Mouse (Mus musculus) CH12.LX (cell line): Measurements from ENCODE around the gene Rsph9. TPM values are rescaled to one million over a fixed set of nuclear protein-coding genes. Genes with fewer than 3 reads are reported as not detected.
A peak's percentile ranks its signal among the peaks of the same experiment; 100 is the strongest.

Source experiments
- DNase-seq: peaks from one replicate; pipeline ENCODE4 v3.0.0-alpha.2; 2013; ENCODE audit errors: extremely low read depth
- H3K27ac ChIP-seq: 2 replicates; pipeline ENCODE4 v1.5.1; 2012; ENCODE audit warnings: low read depth, mild to moderate bottlenecking, control low read depth, moderate library complexity; ENCODE audit not compliant: insufficient read depth
- H3K27me3 ChIP-seq: replicated peaks from 2 replicates; pipeline ENCODE3; 2012; ENCODE audit warnings: inconsistent platforms
- H3K36me3 ChIP-seq, 2 experiments: replicated peaks in 1 of 2; 2 replicates each; pipeline versions ENCODE3 to v1.6.1; 2012; ENCODE audit warnings: inconsistent platforms in 1 of 2, low read length in 1 of 2, mild to moderate bottlenecking in 1 of 2, mixed read lengths in 1 of 2, moderate library complexity in 1 of 2; ENCODE audit not compliant: control insufficient read depth in 1 of 2, insufficient read depth in 1 of 2
- H3K4me1 ChIP-seq, 2 experiments: 2 replicates each; pipeline ENCODE4 v1.6.1; 2012; ENCODE audit warnings: inconsistent platforms in 1 of 2, moderate library complexity in 1 of 2; ENCODE audit not compliant: insufficient read depth in 2 of 2, control insufficient read depth in 1 of 2
- H3K4me2 ChIP-seq: 2 replicates; pipeline ENCODE4 v1.6.1; 2012; ENCODE audit warnings: low read depth, mild to moderate bottlenecking, control low read depth; ENCODE audit not compliant: poor library complexity, insufficient read depth, severe bottlenecking
- H3K4me3 ChIP-seq, 3 experiments: fragments of 150-350 bp in 1 of 3; sonication (generic) in 1 of 3; replicated peaks in 1 of 3; 2 replicates each; pipeline versions ENCODE3 to v1.5.1; 2011 to 2012; ENCODE audit warnings: low read depth in 2 of 3, low read length in 2 of 3, mild to moderate bottlenecking in 2 of 3, moderate library complexity in 2 of 3, control low read depth in 1 of 3, improper control_type of control experiment in 1 of 3, inconsistent platforms in 1 of 3, mixed read lengths in 1 of 3; ENCODE audit not compliant: poor library complexity in 1 of 3
- H3K79me2 ChIP-seq: replicated peaks from 2 replicates; pipeline ENCODE4 v1.6.1; 2012; ENCODE audit warnings: mild to moderate bottlenecking, moderate library complexity; ENCODE audit not compliant: control insufficient read depth, poor library complexity, insufficient read depth, severe bottlenecking; ENCODE audit errors: extremely low read depth
- H3K9ac ChIP-seq: 2 replicates; pipeline ENCODE4 v1.6.1; 2012; ENCODE audit warnings: low read depth, mild to moderate bottlenecking, control low read depth, moderate library complexity; ENCODE audit not compliant: insufficient read depth
- H3K9me3 ChIP-seq: replicated peaks from 2 replicates; pipeline ENCODE3; 2012; ENCODE audit warnings: low read length, inconsistent platforms, mixed read lengths
- BHLHE40 ChIP-seq: IDR thresholded peaks from 2 replicates; pipeline ENCODE4 v1.6.1; 2011; ENCODE audit warnings: mild to moderate bottlenecking, low read depth, low read length, improper control_type of control experiment
- CHD1 ChIP-seq: IDR thresholded peaks from 2 replicates; pipeline ENCODE4 v1.6.1; 2012; ENCODE audit warnings: low read depth, low read length, improper control_type of control experiment, inconsistent platforms
- CHD2 ChIP-seq: IDR thresholded peaks from 2 replicates; pipeline ENCODE4 v1.6.1; 2011; ENCODE audit warnings: low read length, improper control_type of control experiment
- CTCF ChIP-seq, 2 experiments: IDR thresholded peaks in 1 of 2; conservative IDR thresholded peaks in 1 of 2; 2 replicates each; pipeline ENCODE4 v1.5.1; 2011 to 2012; ENCODE audit warnings: low read depth in 2 of 2, low read length in 2 of 2, improper control_type of control experiment in 1 of 2, inconsistent platforms in 1 of 2, mild to moderate bottlenecking in 1 of 2, moderate library complexity in 1 of 2
- E2F4 ChIP-seq: IDR thresholded peaks from 2 replicates; pipeline ENCODE4 v1.6.1; 2011; ENCODE audit warnings: low read depth, low read length, improper control_type of control experiment; ENCODE audit not compliant: insufficient replicate concordance
- ETS1 ChIP-seq: conservative IDR thresholded peaks from 2 replicates; pipeline ENCODE4 v1.6.1; 2012; ENCODE audit warnings: low read depth, mild to moderate bottlenecking, inconsistent platforms, low read length, improper control_type of control experiment, moderate library complexity
- IRF4 ChIP-seq: IDR thresholded peaks from 2 replicates; pipeline ENCODE4 v1.6.1; 2014; ENCODE audit warnings: low read depth, mild to moderate bottlenecking, inconsistent platforms, low read length, improper control_type of control experiment
- JUN ChIP-seq: IDR thresholded peaks from 2 replicates; pipeline ENCODE4 v1.6.1; 2011; ENCODE audit warnings: low read depth, mild to moderate bottlenecking, low read length, improper control_type of control experiment, moderate library complexity; ENCODE audit not compliant: insufficient read depth
- JUND ChIP-seq: conservative IDR thresholded peaks from 2 replicates; pipeline ENCODE4 v1.6.1; 2011; ENCODE audit warnings: low read depth, low read length, improper control_type of control experiment
- MAFK ChIP-seq: IDR thresholded peaks from 2 replicates; pipeline ENCODE4 v1.6.1; 2011; ENCODE audit warnings: low read length, improper control_type of control experiment; ENCODE audit not compliant: insufficient replicate concordance
- MAZ ChIP-seq: IDR thresholded peaks from 2 replicates; pipeline ENCODE4 v1.6.1; 2012; ENCODE audit warnings: low read depth, mild to moderate bottlenecking, inconsistent platforms, low read length, improper control_type of control experiment, moderate library complexity
- MEF2A ChIP-seq: IDR thresholded peaks from 2 replicates; pipeline ENCODE4 v1.6.1; 2014; ENCODE audit warnings: low read depth, mild to moderate bottlenecking, inconsistent platforms, low read length, improper control_type of control experiment, borderline replicate concordance
- MXI1 ChIP-seq: IDR thresholded peaks from 2 replicates; pipeline ENCODE4 v1.6.1; 2011; ENCODE audit warnings: mild to moderate bottlenecking, low read depth, low read length, improper control_type of control experiment
- MYC ChIP-seq: IDR thresholded peaks from 2 replicates; pipeline ENCODE4 v1.6.1; 2011; ENCODE audit warnings: low read depth, mild to moderate bottlenecking, improper control_type of control experiment, low read length
- NELFE ChIP-seq: IDR thresholded peaks from 2 replicates; pipeline ENCODE4 v1.6.1; 2011; ENCODE audit warnings: low read depth, low read length, improper control_type of control experiment
- NRF1 ChIP-seq: IDR thresholded peaks from 2 replicates; pipeline ENCODE4 v1.6.1; 2014; ENCODE audit warnings: low read depth, mild to moderate bottlenecking, inconsistent platforms, low read length, improper control_type of control experiment, moderate library complexity
- PAX5 ChIP-seq: IDR thresholded peaks from 2 replicates; pipeline ENCODE4 v1.6.1; 2012; ENCODE audit warnings: low read length, inconsistent platforms, mixed read lengths
- POLR2A ChIP-seq: IDR thresholded peaks from 2 replicates; pipeline ENCODE4 v1.6.1; 2011; ENCODE audit warnings: low read depth, mild to moderate bottlenecking, improper control_type of control experiment, low read length
- POLR2AphosphoS2 ChIP-seq: IDR thresholded peaks from 2 replicates; pipeline ENCODE4 v1.6.1; 2011; ENCODE audit warnings: low read depth, low read length, improper control_type of control experiment
- RCOR1 ChIP-seq: conservative IDR thresholded peaks from 2 replicates; pipeline ENCODE4 v1.6.1; 2012; ENCODE audit warnings: low read depth, mild to moderate bottlenecking, inconsistent platforms, low read length, improper control_type of control experiment
- SMC3 ChIP-seq: IDR thresholded peaks from 2 replicates; pipeline ENCODE4 v1.6.1; 2011; ENCODE audit warnings: low read depth, low read length, improper control_type of control experiment
- TBP ChIP-seq: conservative IDR thresholded peaks from 2 replicates; pipeline ENCODE4 v1.6.1; 2011; ENCODE audit warnings: low read depth, low read length, improper control_type of control experiment
- TCF12 ChIP-seq: IDR thresholded peaks from 2 replicates; pipeline ENCODE4 v1.6.1; 2014; ENCODE audit warnings: low read depth, mild to moderate bottlenecking, inconsistent platforms, low read length, improper control_type of control experiment
- UBTF ChIP-seq: IDR thresholded peaks from 2 replicates; pipeline ENCODE4 v1.6.1; 2012; ENCODE audit warnings: low read depth, mild to moderate bottlenecking, inconsistent platforms, low read length, improper control_type of control experiment, moderate library complexity
- USF1 ChIP-seq: IDR thresholded peaks from 2 replicates; pipeline ENCODE4 v1.6.1; 2014; ENCODE audit warnings: low read depth, mild to moderate bottlenecking, inconsistent platforms, low read length, improper control_type of control experiment
- USF2 ChIP-seq: conservative IDR thresholded peaks from 2 replicates; pipeline ENCODE4 v1.6.1; 2011; ENCODE audit warnings: low read depth, low read length, improper control_type of control experiment
- ZC3H11A ChIP-seq: IDR thresholded peaks from 2 replicates; pipeline ENCODE4 v1.6.1; 2012; ENCODE audit warnings: low read depth, mild to moderate bottlenecking, inconsistent platforms, low read length, improper control_type of control experiment
- ZKSCAN1 ChIP-seq: IDR thresholded peaks from 2 replicates; pipeline ENCODE4 v1.6.1; 2012; ENCODE audit warnings: low read depth, inconsistent platforms, low read length, improper control_type of control experiment, borderline replicate concordance
- ZMIZ1 ChIP-seq: IDR thresholded peaks from 2 replicates; pipeline ENCODE4 v1.6.1; 2012; ENCODE audit warnings: low read depth, mild to moderate bottlenecking, inconsistent platforms, low read length, improper control_type of control experiment
- ZNF384 ChIP-seq: IDR thresholded peaks from 2 replicates; pipeline ENCODE4 v1.6.1; 2012; ENCODE audit warnings: low read depth, low read length, improper control_type of control experiment, inconsistent platforms
- dilution Hi-C: fragments of 300-500 bp; cut with MboI; formaldehyde crosslinking; loops from 2 replicates; pipeline ENCODE4 v1.14.3; 2020; ENCODE audit warnings: low sequenced_read_pairs; ENCODE audit not compliant: extremely low pct_unique_long_range_greater_than_20kb, extremely low pct_ligation_motif_present
- in situ Hi-C: fragments of 300-500 bp; cut with MboI; formaldehyde crosslinking; loops from 3 replicates; pipeline ENCODE4 v1.14.3; 2019; ENCODE audit warnings: low sequenced_read_pairs, low pct_ligation_motif_present, low pct_unique_long_range_greater_than_20kb, mixed read lengths
- polyA plus RNA-seq: library from polyadenylated mRNA; unstranded; fragments of >175 nt; gene quantifications from 2 replicates; pipeline ENCODE4 v1.2.1, GENCODE M21; 2012; ENCODE audit warnings: low read depth; ENCODE audit not compliant: insufficient read length
- total RNA-seq, 2 experiments: library from RNA; depleted of rRNA; stranded (reverse); fragments of 300-350 nt in 1 of 2; fragments of >200 nt in 1 of 2; gene quantifications; 2 replicates each; pipeline ENCODE4 v1.2.3; 2012 to 2014

Rsph9 gene
- total and polyA plus RNA-seq, 3 experiments = 0.61 to 1.1 TPM; not detected in 1

DNA sequence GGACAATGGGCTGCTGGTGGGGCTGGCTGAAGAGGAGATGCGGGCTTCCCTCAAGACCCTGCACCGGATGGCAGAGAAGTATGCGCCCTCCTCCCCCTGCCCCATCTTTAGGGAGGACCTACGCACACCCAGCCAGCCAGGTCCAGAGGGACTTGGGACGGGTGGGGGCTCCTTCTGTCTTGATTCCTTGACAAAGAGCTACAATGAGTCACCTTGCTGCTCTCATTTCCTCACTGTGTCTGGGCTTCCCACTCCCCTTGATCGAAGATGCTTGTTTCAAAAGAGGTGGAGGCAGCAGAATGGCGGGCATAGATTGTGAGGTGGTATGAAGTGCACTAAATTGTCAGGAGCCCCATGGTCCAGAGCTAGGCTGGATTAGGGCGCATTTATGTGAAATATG lies 20.3 kb upstream of the Rsph9 start:
- TF ChIP-seq E2F4 = no peak
- TF ChIP-seq POLR2A = no peak
- no peak for TF ChIP-seq TBP
- no peak for TF ChIP-seq CTCF (conservative IDR thresholded peaks at IDR 0.05 in 1 of 2, IDR thresholded peaks at IDR 0.05 in 1 of 2; ENCODE audit: low read depth in 2 of 2, low read length in 2 of 2)
- no peak for TF ChIP-seq BHLHE40
- no peak for TF ChIP-seq NELFE
- no peak for TF ChIP-seq MAFK
- no peak for TF ChIP-seq USF2
- TF ChIP-seq RCOR1 = no peak
- Histone ChIP-seq H3K36me3 (peaks cover 53 to 55% of the 10 kb centered on the region in 2 experiments), H3K79me2 (peaks cover 15% of the 10 kb centered on the region), H3K9ac (no peak overlapping the region), H3K4me2 (no peak overlapping the region), H3K4me3 (peak overlapping the region in 1 of 3 experiments; percentile 1), H3K9me3 (no peaks in the 10 kb centered on the region), H3K27ac (peak overlapping the region; percentile 21), H3K4me1 (peaks cover 16 to 32% of the 10 kb centered on the region in 2 experiments), H3K27me3 (no peaks in the 10 kb centered on the region)
- DNase-seq = no peak
- in situ Hi-C loops (no loop called here), dilution Hi-C loops (no loop called here)

GRCm38 (mm10) chr17:46162951-46163421 lies 19.0 kb upstream of the Rsph9 start:
- Histone ChIP-seq H3K9ac (peak overlapping the region; percentile 97), H3K4me3 (peak overlapping the region; percentile 51 to 94 (median 82)), H3K9me3 (no peaks in the 10 kb centered on the region), H3K4me2 (peak overlapping the region; percentile 80), H3K79me2 (peaks cover 15% of the 10 kb centered on the region), H3K27me3 (no peaks in the 10 kb centered on the region), H3K4me1 (peaks cover 16 to 35% of the 10 kb centered on the region in 2 experiments), H3K36me3 (peaks cover 41 to 42% of the 10 kb centered on the region in 2 experiments), H3K27ac (peak overlapping the region; percentile 98)
- dilution Hi-C loops = no loop called here
- peak; percentile 75 for DNase-seq
- in situ Hi-C loops = no loop called here
- no peak for TF ChIP-seq USF1
- peak; percentile 44 for TF ChIP-seq POLR2A
- TF ChIP-seq MXI1 = peak; percentile 84; the same call in 1 of the 2 replicates
- TF ChIP-seq ZNF384 = no peak
- TF ChIP-seq ZMIZ1 = 0 out of 2 replicates have a peak, but pooled peaks have one; percentile 13
- peak; percentile 97 for TF ChIP-seq ETS1
- 0 out of 2 replicates have a peak, but pooled peaks have one; percentile 19 for TF ChIP-seq NRF1
- no peak for TF ChIP-seq ZKSCAN1
- TF ChIP-seq IRF4 = 0 out of 2 replicates have a peak, but pooled peaks have one; percentile 8
- no peak for TF ChIP-seq UBTF
- TF ChIP-seq JUN = peak; percentile 42
- peak; percentile 98 for TF ChIP-seq MAZ
- TF ChIP-seq MYC = peak; percentile 63; the same call in 1 of the 2 replicates
- TF ChIP-seq ZC3H11A = no peak
- no peak for TF ChIP-seq SMC3
- peak; percentile 9; the same call in 1 of the 2 replicates for TF ChIP-seq TCF12
- no peak for TF ChIP-seq CTCF (conservative IDR thresholded peaks at IDR 0.05 in 1 of 2, IDR thresholded peaks at IDR 0.05 in 1 of 2; ENCODE audit: low read depth in 2 of 2, low read length in 2 of 2)
- 0 out of 2 replicates have a peak, but pooled peaks have one; percentile 12 for TF ChIP-seq BHLHE40
- 0 out of 2 replicates have a peak, but pooled peaks have one; percentile 19 for TF ChIP-seq E2F4
- TF ChIP-seq CHD2 = 0 out of 2 replicates have a peak, but pooled peaks have one; percentile 54
- TF ChIP-seq CHD1 = peak; percentile 74; the same call in 1 of the 2 replicates
- no peak for TF ChIP-seq USF2
- 0 out of 2 replicates have a peak, but pooled peaks have one; percentile 40 for TF ChIP-seq NELFE
- peak; percentile 81; the same call in 1 of the 2 replicates for TF ChIP-seq POLR2AphosphoS2
- TF ChIP-seq PAX5 = no peak
- 0 out of 2 replicates have a peak, but pooled peaks have one; percentile 14 for TF ChIP-seq RCOR1
- peak; percentile 60; the same call in 1 of the 2 replicates for TF ChIP-seq MEF2A
- TF ChIP-seq JUND = no peak
